Mouse (Mus musculus): ENCODE measurements around the gene Chchd3.

GRCm38 (mm10) chr6:33031631-33032030, 28.4 kb downstream of the Chchd3 start:
- TF ChIP-seq CTCF (IDR thresholded peaks at IDR 0.05; ENCODE audit: borderline replicate concordance, extremely low read depth, insufficient read depth, insufficient read length) (no peak), POLR2A (IDR thresholded peaks at IDR 0.05; ENCODE audit: borderline replicate concordance, extremely low read depth, insufficient read depth, insufficient read length, poor library complexity, severe bottlenecking) (no peak)

All from brain, embryonic 14.5 days (tissue).